Mouse (Mus musculus): ENCODE data around the gene Mtmr14. TPM values are rescaled to one million over a fixed set of nuclear protein-coding genes. Genes with fewer than 3 reads are reported as not detected.

Mtmr14 gene
- 22.7 and 24.3 TPM in 2 replicates for total RNA-seq (2015)
- 39.7 and 55.8 TPM in 2 replicates for total RNA-seq (2017)

GRCm38 (mm10) chr6:113237542-113238270 lies at the start of gene Mtmr14:
TSS of gene Mtmr14 (plus strand) at chr6:113237843.
- peak; percentile 98 for ATAC-seq (replicated peaks; ENCODE audit: poor library complexity)

DNA sequence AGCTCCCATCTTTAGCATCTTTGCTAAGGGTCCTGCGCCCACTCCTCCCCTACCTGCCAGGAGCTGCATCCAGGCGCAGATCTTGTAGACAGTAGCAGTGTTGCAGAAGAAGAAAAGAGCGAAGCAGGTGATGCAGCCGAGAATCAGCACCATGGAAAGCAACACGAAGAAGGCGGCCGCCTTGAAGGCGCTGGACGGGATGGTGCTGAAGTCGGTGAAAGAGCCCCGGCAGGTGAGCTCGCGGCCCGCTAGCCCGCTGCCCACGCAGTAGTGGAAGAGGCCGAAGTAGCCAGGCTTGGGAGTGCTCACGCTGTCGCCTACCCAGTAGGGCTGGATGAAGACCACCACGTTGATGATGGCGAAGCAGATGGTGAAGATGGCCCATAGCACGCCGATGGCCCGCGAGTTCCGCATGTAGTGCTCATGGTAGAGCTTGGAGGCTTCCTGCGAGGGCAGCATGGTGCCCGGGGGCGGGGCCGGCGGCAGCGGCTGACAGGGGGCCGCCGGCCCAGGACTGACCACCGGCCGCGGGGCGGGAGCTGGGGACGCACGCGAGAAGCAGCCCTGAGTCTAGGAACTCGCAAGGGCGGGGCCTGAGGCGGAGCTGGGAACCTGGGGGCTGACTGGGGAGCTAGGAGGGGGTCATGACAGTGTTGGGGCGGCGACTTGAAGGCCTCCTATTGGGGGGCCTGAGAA lies 43.7 kb upstream of the Mtmr14 start:
- ATAC-seq (replicated peaks; ENCODE audit: poor library complexity): peak; percentile 80

- ATAC-seq (replicated peaks; ENCODE audit: poor library complexity): no peak
These were observed 43.2 kb upstream of the Mtmr14 start for GRCm38 (mm10) chr6:113194517-113194840.

GRCm38 (mm10) chr6:113194841-113195595 lies 42.6 kb upstream of the Mtmr14 start, which contains the start of gene Lhfpl4:
TSS of gene Lhfpl4 (minus strand) at chr6:113195384.
- ATAC-seq (replicated peaks; ENCODE audit: poor library complexity): no peak

- ATAC-seq (replicated peaks; ENCODE audit: poor library complexity): no peak
These were observed 42.0 kb upstream of the Mtmr14 start for GRCm38 (mm10) chr6:113195596-113195992.

- no peak for ATAC-seq (replicated peaks; ENCODE audit: poor library complexity)
These were observed 21.4 kb upstream of the Mtmr14 start for GRCm38 (mm10) chr6:113216280-113216679.

GRCm38 (mm10) chr6:113225798-113226197 lies 11.8 kb upstream of the Mtmr14 start:
- peak; percentile 76 for ATAC-seq (replicated peaks; ENCODE audit: poor library complexity)

GRCm38 (mm10) chr6:113226705-113227104 lies 10.9 kb upstream of the Mtmr14 start:
- peak; percentile 39 for ATAC-seq (replicated peaks; ENCODE audit: poor library complexity)

DNA sequence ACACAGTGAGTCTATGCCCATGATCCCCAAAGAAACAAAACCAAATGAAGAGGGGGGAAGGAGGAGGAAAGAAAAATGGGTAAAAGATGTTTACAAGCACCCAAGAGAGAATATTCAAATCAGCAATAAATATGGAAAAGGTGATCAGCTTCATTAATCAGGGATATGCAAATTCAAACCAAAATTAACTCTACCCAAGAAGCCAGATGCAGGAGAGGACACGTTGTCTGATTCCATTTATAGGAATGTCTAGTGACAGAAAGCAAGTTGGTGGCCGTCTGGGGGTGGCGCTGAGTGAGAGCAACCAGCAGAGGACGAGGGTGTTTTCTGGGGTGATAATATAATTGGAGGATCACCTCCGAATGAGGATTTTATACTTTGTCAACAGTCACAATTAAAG lies 2.5 kb upstream of the Mtmr14 start:
- ATAC-seq (replicated peaks; ENCODE audit: poor library complexity): no peak

DNA sequence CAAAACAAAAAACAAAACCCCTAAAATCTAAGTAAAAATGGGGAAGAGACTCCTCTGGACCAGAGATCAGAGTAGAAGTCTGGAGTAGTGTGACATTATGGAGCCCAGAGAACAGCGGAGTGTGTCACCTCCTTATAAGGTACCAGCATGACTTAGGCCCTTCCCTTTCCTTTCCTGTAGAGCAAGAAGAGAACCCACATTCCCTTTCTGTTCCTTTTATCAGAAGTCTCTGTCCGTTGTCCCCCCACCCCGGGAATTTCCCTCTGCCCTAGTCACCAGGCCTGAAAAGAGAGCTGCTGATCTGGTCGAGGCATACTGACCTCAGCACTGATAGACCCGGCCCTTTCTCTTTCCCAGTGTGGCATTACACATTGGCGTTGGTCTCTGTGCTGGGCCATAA lies 799 bp downstream of the Mtmr14 start:
- peak; percentile 43 for ATAC-seq (replicated peaks; ENCODE audit: poor library complexity)

GRCm38 (mm10) chr6:113242753-113243152 lies 5.1 kb downstream of the Mtmr14 start:
- peak; percentile 47 for ATAC-seq (replicated peaks; ENCODE audit: poor library complexity)

DNA sequence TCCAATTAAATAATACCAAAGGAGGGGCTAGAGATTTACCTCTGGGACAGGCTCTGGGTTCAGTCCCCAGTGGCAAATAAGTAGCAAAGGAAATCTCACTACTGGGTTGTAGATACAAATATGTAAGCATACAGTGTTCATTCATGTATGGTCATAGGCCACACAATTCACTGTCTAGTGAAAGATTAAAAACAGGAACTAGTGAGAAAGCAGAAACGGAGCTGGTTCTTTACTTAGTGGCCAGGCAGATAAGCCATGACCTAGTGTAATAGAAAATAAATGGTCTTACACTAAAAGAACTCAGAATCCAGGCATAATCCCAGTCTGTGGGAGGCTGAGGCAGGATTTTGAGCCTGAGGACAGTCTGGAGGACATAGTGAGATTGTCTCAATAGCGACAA lies 7.9 kb downstream of the Mtmr14 start:
- ATAC-seq (replicated peaks; ENCODE audit: poor library complexity): peak; percentile 70

DNA sequence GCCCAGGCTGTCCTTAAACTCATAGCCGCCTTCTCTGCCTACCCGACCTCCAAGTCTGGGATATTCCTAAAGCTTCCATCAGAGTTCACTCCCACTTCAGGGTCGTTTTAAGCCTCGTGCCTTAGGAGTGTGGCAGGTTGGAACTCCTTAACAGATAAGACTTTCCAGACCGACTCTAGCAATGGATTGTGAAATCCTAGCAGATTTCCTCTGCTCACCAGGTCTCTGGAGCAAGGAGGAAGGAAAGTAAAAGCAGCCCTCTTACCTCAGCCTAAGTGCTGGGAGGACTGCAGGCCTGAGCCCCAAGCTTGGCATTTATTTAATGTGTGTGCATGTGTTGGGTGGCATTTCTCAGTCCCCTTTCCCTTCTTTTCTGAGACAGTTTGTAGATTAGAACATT lies 13.1 kb downstream of the Mtmr14 start:
- ATAC-seq (replicated peaks; ENCODE audit: poor library complexity): 0 out of 2 replicates have a peak, but pooled peaks have one; percentile 60

- no peak for ATAC-seq (replicated peaks; ENCODE audit: poor library complexity)
These were observed 14.3 kb downstream of the Mtmr14 start for GRCm38 (mm10) chr6:113251921-113252320.

- ATAC-seq (replicated peaks; ENCODE audit: poor library complexity): peak; percentile 52
These were observed 17.3 kb downstream of the Mtmr14 start for GRCm38 (mm10) chr6:113254899-113255298.

DNA sequence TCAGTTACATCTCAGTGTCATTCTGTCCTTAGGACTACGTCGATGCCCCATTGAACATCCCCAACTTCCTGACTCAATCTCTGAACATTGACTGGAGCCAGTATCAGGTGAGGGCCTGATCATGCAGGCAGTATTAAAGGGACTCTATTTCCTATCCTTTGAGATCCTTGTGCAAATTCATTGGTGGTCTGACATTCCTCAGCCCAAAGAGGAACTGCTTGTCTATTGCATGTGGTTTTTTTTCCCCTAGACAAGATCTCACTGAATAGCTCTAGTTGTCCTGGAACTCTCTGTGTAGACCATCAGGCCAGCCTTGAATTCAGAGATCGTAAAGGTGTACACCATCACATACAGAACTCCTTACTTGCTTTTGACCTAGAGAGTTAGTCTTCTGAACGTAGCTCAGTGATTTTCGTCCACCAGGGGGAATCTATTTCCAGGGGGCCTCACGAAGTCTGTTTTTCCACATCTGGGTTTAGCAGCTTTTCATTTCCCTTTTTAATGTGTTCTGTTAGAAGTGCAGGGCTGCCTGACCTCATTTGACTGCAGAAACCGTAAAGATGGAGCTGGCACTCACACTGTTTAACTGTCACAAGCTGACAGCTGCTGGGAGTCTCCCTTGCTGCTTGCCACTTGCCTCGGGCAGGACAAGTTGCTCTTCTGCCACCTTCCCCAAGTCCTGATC lies 23.7 kb downstream of the Mtmr14 start:
- peak; percentile 63 for ATAC-seq (replicated peaks; ENCODE audit: poor library complexity)

DNA sequence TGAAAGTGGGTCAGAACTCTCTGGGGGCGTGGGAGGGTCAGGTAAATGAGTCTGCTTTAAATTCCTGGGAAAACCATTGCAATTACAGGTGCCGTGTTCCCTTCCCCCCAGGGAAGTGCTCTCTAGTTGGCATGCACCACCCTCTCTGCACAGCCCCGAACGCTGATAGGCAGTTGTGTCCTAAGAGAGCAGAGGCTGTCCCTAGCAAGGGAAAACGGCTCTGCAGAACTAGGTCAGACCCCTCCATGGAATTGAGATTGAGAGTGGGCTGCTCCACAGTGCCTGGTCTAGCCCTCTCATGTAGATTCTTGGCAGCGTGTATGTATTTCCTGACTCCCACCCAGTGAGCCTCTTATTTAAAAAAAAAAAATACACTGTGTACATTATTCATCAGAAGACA lies 25.9 kb downstream of the Mtmr14 start:
- ATAC-seq (replicated peaks; ENCODE audit: poor library complexity): no peak

GRCm38 (mm10) chr6:113264429-113264828 lies 26.8 kb downstream of the Mtmr14 start:
- no peak for ATAC-seq (replicated peaks; ENCODE audit: poor library complexity)

- ATAC-seq (replicated peaks; ENCODE audit: poor library complexity): no peak
These were observed 29.5 kb downstream of the Mtmr14 start for GRCm38 (mm10) chr6:113266996-113267655.

GRCm38 (mm10) chr6:113267988-113268387 lies 30.3 kb downstream of the Mtmr14 start:
- ATAC-seq (replicated peaks; ENCODE audit: poor library complexity): no peak

GRCm38 (mm10) chr6:113272365-113272764 lies 34.7 kb downstream of the Mtmr14 start:
- no peak for ATAC-seq (replicated peaks; ENCODE audit: poor library complexity)

Data from megakaryocyte progenitor cell, adult 5-6 weeks (primary cell).